Mouse (Mus musculus): ENCODE results near the gene Cdyl2. TPM values are rescaled to one million over a fixed set of nuclear protein-coding genes. Genes with fewer than 3 reads are reported as not detected.

Gene Cdyl2
- polyA plus RNA-seq, 1 experiment from 2014 or later: 6.5 TPM

- H3K4me2 ChIP-seq (ENCODE audit: low read length): no peak overlapping the region
- no peaks in the 10 kb centered on the region for H3K27me3 ChIP-seq (replicated peaks; ENCODE audit: control insufficient read depth, insufficient read depth, low read length)
- no peaks in the 10 kb centered on the region for H3K36me3 ChIP-seq (ENCODE audit: control insufficient read depth, insufficient read depth, low read length)
- no peak for DNase-seq (ENCODE audit: low spot score)
- WGBS: 92% methylated on average over 8 of the region's 8 CpGs
- no peak overlapping the region for H3K4me3 ChIP-seq (ENCODE audit: low read depth, low read length)
- H3K27ac ChIP-seq (ENCODE audit: low read depth, low read length): no peak overlapping the region
- H3K4me1 ChIP-seq (ENCODE audit: control insufficient read depth, insufficient read depth, low read length): no peaks in the 10 kb centered on the region
- H3K9me3 ChIP-seq (replicated peaks; ENCODE audit: control insufficient read depth, low read length): no peaks in the 10 kb centered on the region
- H3K9ac ChIP-seq (ENCODE audit: low read length): no peak overlapping the region
- no peak for ATAC-seq
These were observed 96.8 kb downstream of the Cdyl2 start for GRCm38 (mm10) chr8:116635972-116636371.

GRCm38 (mm10) chr8:116635261-116635660, 97.5 kb downstream of the Cdyl2 start:
- no peaks in the 10 kb centered on the region for H3K36me3 ChIP-seq (ENCODE audit: control insufficient read depth, insufficient read depth, low read length)

GRCm38 (mm10) chr8:116634436-116634835, 98.4 kb downstream of the Cdyl2 start:
- Histone ChIP-seq H3K27me3 (replicated peaks; ENCODE audit: control insufficient read depth, insufficient read depth, low read length) (no peaks in the 10 kb centered on the region), H3K4me2 (ENCODE audit: low read length) (no peak overlapping the region), H3K4me3 (ENCODE audit: low read depth, low read length) (no peak overlapping the region), H3K36me3 (ENCODE audit: control insufficient read depth, insufficient read depth, low read length) (no peaks in the 10 kb centered on the region), H3K9me3 (replicated peaks; ENCODE audit: control insufficient read depth, low read length) (no peaks in the 10 kb centered on the region), H3K4me1 (ENCODE audit: control insufficient read depth, insufficient read depth, low read length) (no peaks in the 10 kb centered on the region), H3K9ac (ENCODE audit: low read length) (no peak overlapping the region), H3K27ac (ENCODE audit: low read depth, low read length) (no peak overlapping the region)
- ATAC-seq (no peak), DNase-seq (ENCODE audit: low spot score) (no peak)
- 91% methylated on average over 4 of the region's 4 CpGs for WGBS

More at GRCm38 (mm10) chr8:116635261-116635660, 97.5 kb downstream of the Cdyl2 start:
- Histone ChIP-seq H3K4me2 (ENCODE audit: low read length) (no peak overlapping the region), H3K4me3 (ENCODE audit: low read depth, low read length) (no peak overlapping the region), H3K9me3 (replicated peaks; ENCODE audit: control insufficient read depth, low read length) (no peaks in the 10 kb centered on the region), H3K27ac (ENCODE audit: low read depth, low read length) (no peak overlapping the region), H3K9ac (ENCODE audit: low read length) (no peak overlapping the region), H3K4me1 (ENCODE audit: control insufficient read depth, insufficient read depth, low read length) (no peaks in the 10 kb centered on the region), H3K27me3 (replicated peaks; ENCODE audit: control insufficient read depth, insufficient read depth, low read length) (no peaks in the 10 kb centered on the region)
- DNase-seq (ENCODE audit: low spot score) (no peak), ATAC-seq (no peak)
- WGBS: 92% methylated on average over 13 of the region's 13 CpGs

- Histone ChIP-seq H3K4me2 (ENCODE audit: low read length) (no peak overlapping the region), H3K27ac (ENCODE audit: low read depth, low read length) (no peak overlapping the region), H3K4me1 (ENCODE audit: control insufficient read depth, insufficient read depth, low read length) (no peaks in the 10 kb centered on the region), H3K9ac (ENCODE audit: low read length) (no peak overlapping the region), H3K27me3 (replicated peaks; ENCODE audit: control insufficient read depth, insufficient read depth, low read length) (no peaks in the 10 kb centered on the region), H3K4me3 (ENCODE audit: low read depth, low read length) (no peak overlapping the region), H3K36me3 (ENCODE audit: control insufficient read depth, insufficient read depth, low read length) (no peaks in the 10 kb centered on the region), H3K9me3 (replicated peaks; ENCODE audit: control insufficient read depth, low read length) (no peaks in the 10 kb centered on the region)
- 76% methylated on average over 10 of the region's 10 CpGs for WGBS
- ATAC-seq (no peak), DNase-seq (ENCODE audit: low spot score) (no peak)
These were observed 99.2 kb downstream of the Cdyl2 start for GRCm38 (mm10) chr8:116633470-116634150.

GRCm38 (mm10) chr8:116630066-116630465, 102.7 kb downstream of the Cdyl2 start:
- Histone ChIP-seq H3K4me3 (ENCODE audit: low read depth, low read length) (no peak overlapping the region), H3K9me3 (replicated peaks; ENCODE audit: control insufficient read depth, low read length) (no peaks in the 10 kb centered on the region), H3K4me1 (ENCODE audit: control insufficient read depth, insufficient read depth, low read length) (no peaks in the 10 kb centered on the region), H3K36me3 (ENCODE audit: control insufficient read depth, insufficient read depth, low read length) (no peaks in the 10 kb centered on the region), H3K27me3 (replicated peaks; ENCODE audit: control insufficient read depth, insufficient read depth, low read length) (no peaks in the 10 kb centered on the region), H3K27ac (ENCODE audit: low read depth, low read length) (no peak overlapping the region), H3K4me2 (ENCODE audit: low read length) (no peak overlapping the region), H3K9ac (ENCODE audit: low read length) (no peak overlapping the region)
- 37% methylated on average over 11 of the region's 11 CpGs for WGBS
- no peak for ATAC-seq
- DNase-seq (ENCODE audit: low spot score): no peak

GRCm38 (mm10) chr8:116628975-116629374, 103.8 kb downstream of the Cdyl2 start:
- Histone ChIP-seq H3K27ac (ENCODE audit: low read depth, low read length) (no peak overlapping the region), H3K9ac (ENCODE audit: low read length) (no peak overlapping the region), H3K4me3 (ENCODE audit: low read depth, low read length) (no peak overlapping the region), H3K27me3 (replicated peaks; ENCODE audit: control insufficient read depth, insufficient read depth, low read length) (no peaks in the 10 kb centered on the region), H3K4me2 (ENCODE audit: low read length) (no peak overlapping the region), H3K4me1 (ENCODE audit: control insufficient read depth, insufficient read depth, low read length) (no peaks in the 10 kb centered on the region), H3K9me3 (replicated peaks; ENCODE audit: control insufficient read depth, low read length) (no peaks in the 10 kb centered on the region), H3K36me3 (ENCODE audit: control insufficient read depth, insufficient read depth, low read length) (no peaks in the 10 kb centered on the region)
- 89% methylated on average over 7 of the region's 7 CpGs for WGBS
- ATAC-seq (no peak), DNase-seq (ENCODE audit: low spot score) (no peak)

GRCm38 (mm10) chr8:116627854-116628479, 104.8 kb downstream of the Cdyl2 start:
- Histone ChIP-seq H3K4me3 (ENCODE audit: low read depth, low read length) (no peak overlapping the region), H3K27ac (ENCODE audit: low read depth, low read length) (no peak overlapping the region), H3K9ac (ENCODE audit: low read length) (no peak overlapping the region), H3K36me3 (ENCODE audit: control insufficient read depth, insufficient read depth, low read length) (no peaks in the 10 kb centered on the region), H3K27me3 (replicated peaks; ENCODE audit: control insufficient read depth, insufficient read depth, low read length) (no peaks in the 10 kb centered on the region), H3K9me3 (replicated peaks; ENCODE audit: control insufficient read depth, low read length) (no peaks in the 10 kb centered on the region), H3K4me2 (ENCODE audit: low read length) (no peak overlapping the region), H3K4me1 (ENCODE audit: control insufficient read depth, insufficient read depth, low read length) (no peaks in the 10 kb centered on the region)
- ATAC-seq: no peak
- DNase-seq (ENCODE audit: low spot score): no peak
- 91% methylated on average over 2 of the region's 2 CpGs for WGBS

- WGBS: 97% methylated on average over 11 of the region's 11 CpGs
- DNase-seq (ENCODE audit: low spot score): no peak
- Histone ChIP-seq H3K9me3 (replicated peaks; ENCODE audit: control insufficient read depth, low read length) (no peaks in the 10 kb centered on the region), H3K4me3 (ENCODE audit: low read depth, low read length) (no peak overlapping the region), H3K9ac (ENCODE audit: low read length) (no peak overlapping the region), H3K4me1 (ENCODE audit: control insufficient read depth, insufficient read depth, low read length) (no peaks in the 10 kb centered on the region; the same call in 1 of the 2 replicates), H3K27ac (ENCODE audit: low read depth, low read length) (no peak overlapping the region), H3K27me3 (replicated peaks; ENCODE audit: control insufficient read depth, insufficient read depth, low read length) (no peaks in the 10 kb centered on the region), H3K4me2 (ENCODE audit: low read length) (no peak overlapping the region), H3K36me3 (ENCODE audit: control insufficient read depth, insufficient read depth, low read length) (no peaks in the 10 kb centered on the region)
- ATAC-seq: no peak
These were observed 109.2 kb downstream of the Cdyl2 start for GRCm38 (mm10) chr8:116623591-116623990.

GRCm38 (mm10) chr8:116622326-116622725, 110.5 kb downstream of the Cdyl2 start:
- Histone ChIP-seq H3K27ac (ENCODE audit: low read depth, low read length) (peak overlapping the region; percentile 33; the same call in 1 of the 2 replicates), H3K9ac (ENCODE audit: low read length) (no peak overlapping the region), H3K9me3 (replicated peaks; ENCODE audit: control insufficient read depth, low read length) (no peaks in the 10 kb centered on the region), H3K36me3 (ENCODE audit: control insufficient read depth, insufficient read depth, low read length) (no peaks in the 10 kb centered on the region), H3K4me1 (ENCODE audit: control insufficient read depth, insufficient read depth, low read length) (no peaks in the 10 kb centered on the region; the same call in 1 of the 2 replicates), H3K4me2 (ENCODE audit: low read length) (no peak overlapping the region), H3K4me3 (ENCODE audit: low read depth, low read length) (no peak overlapping the region), H3K27me3 (replicated peaks; ENCODE audit: control insufficient read depth, insufficient read depth, low read length) (no peaks in the 10 kb centered on the region)
- DNase-seq (ENCODE audit: low spot score) (no peak), ATAC-seq (no peak)
- WGBS: 83% methylated on average over 9 of the region's 9 CpGs

All from forebrain, embryonic 14.5 days (tissue).